Mouse (Mus musculus) c-Kit-positive CD71-negative TER-119-negative erythroid progenitor cells, embryonic 14.5 days (primary cell): Measurements from ENCODE around the gene Pik3r2.

Experiments
- DNase-seq: peaks from one replicate; pipeline ENCODE4 v3.0.0-alpha.2; 2013; ENCODE audit warnings: low read depth

Pik3r2 gene

GRCm38 (mm10) chr8:70742176-70742575, 34.3 kb downstream of the Pik3r2 start:
- no peak for DNase-seq

GRCm38 (mm10) chr8:70741661-70742060, 34.9 kb downstream of the Pik3r2 start:
- DNase-seq, result no peak

GRCm38 (mm10) chr8:70738211-70738610, 38.3 kb downstream of the Pik3r2 start:
- DNase-seq, result no peak

GRCm38 (mm10) chr8:70737705-70738104, 38.8 kb downstream of the Pik3r2 start:
- no peak for DNase-seq

- DNase-seq, result no peak
Observed at GRCm38 (mm10) chr8:70730956-70731355, 45.6 kb downstream of the Pik3r2 start.

GRCm38 (mm10) chr8:70729808-70730475, 46.6 kb downstream of the Pik3r2 start:
- DNase-seq, result no peak

- DNase-seq, result no peak
Observed at GRCm38 (mm10) chr8:70726721-70727120, 49.8 kb downstream of the Pik3r2 start.

GRCm38 (mm10) chr8:70725792-70726447, 50.6 kb downstream of the Pik3r2 start:
- no peak for DNase-seq

- no peak for DNase-seq
Observed at GRCm38 (mm10) chr8:70724216-70724615, 52.3 kb downstream of the Pik3r2 start.

- no peak for DNase-seq
Observed at GRCm38 (mm10) chr8:70723486-70724210, 52.9 kb downstream of the Pik3r2 start, which contains the start of gene Pde4c. Gene Pde4c, plus strand, starts transcription at chr8:70723720.

- DNase-seq, result no peak
Observed at GRCm38 (mm10) chr8:70721601-70722000, 54.9 kb downstream of the Pik3r2 start.

- DNase-seq, result no peak
Observed at GRCm38 (mm10) chr8:70720739-70721138, 55.8 kb downstream of the Pik3r2 start.

GRCm38 (mm10) chr8:70719796-70720270, 56.7 kb downstream of the Pik3r2 start:
- no peak for DNase-seq

GRCm38 (mm10) chr8:70718297-70718696, 58.2 kb downstream of the Pik3r2 start, which contains the start of gene Gm3336:
Gene Gm3336, plus strand, starts transcription at chr8:70718543.
- DNase-seq, result no peak
